7 mouse cellular contexts compared by ENCODE assay signal in the genomic region with DNA sequence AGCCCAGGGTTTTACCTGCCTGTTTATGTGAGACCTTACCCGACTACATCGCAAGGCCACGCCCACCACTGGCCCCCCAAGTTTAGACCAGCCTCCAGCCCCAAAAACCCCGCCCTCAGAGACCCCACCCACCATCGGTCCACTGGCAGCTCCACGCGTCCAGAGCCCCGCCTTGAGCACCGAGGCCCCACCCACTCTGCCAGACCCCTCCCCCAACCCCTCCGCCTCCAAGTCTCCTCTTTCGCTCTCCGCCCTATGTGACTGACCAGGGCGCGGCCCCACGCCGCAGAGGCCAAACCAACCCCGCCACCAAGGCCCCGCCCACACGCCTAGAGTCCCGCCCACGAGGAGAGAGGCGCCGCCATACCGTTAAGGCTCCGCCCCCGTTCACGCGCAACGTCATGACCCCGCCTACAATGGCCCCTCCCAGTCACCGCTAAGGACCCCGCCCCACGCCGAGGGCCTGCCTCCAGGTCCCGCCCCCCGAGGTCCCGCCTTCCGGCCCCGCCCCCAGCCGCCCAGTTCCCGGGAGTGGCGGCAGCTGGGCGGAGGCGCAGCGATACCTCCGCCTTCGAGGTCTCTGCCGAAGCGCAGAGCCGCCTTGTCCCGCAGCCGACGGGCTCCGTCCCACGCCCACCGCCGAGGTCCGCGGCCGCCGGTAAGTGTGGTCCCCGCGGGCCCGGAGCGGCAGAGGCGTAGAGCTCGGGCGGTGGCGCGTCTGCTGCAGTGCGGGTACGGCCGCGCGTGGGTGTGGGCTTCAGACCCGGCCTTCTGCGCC. TPM values are rescaled to one million over a fixed set of nuclear protein-coding genes. Genes with fewer than 3 reads are reported as not detected.
DNase-seq lines count a peak whose midpoint lies in the region; ATAC-seq lines count a peak whose summit lies in the region.

A gene (plus strand): TSS at position 494 of the 778 bp plus-strand sequence.

- DNase-seq in adrenal gland, adult 2 months, result peak; percentile 99
- DNase-seq in embryo, embryonic 11.5 days (ENCODE audit: low read depth, low spot score), result peak; percentile 96
- peak; percentile 99 for DNase-seq in gastrocnemius, postnatal 36 days
- peak; percentile 98 for DNase-seq in left cerebral cortex, postnatal 25 days (ENCODE audit: low spot score in 2 of 2)
- DNase-seq in midbrain, embryonic 10.5 days (ENCODE audit: low spot score), result peak; percentile 99
- peak; percentile 97 for DNase-seq in right cerebral cortex, postnatal 4 days

- H3K4me2 ChIP-seq in intestine, embryonic 15.5 days (replicated peaks), result peak within 1 kb of the TSS; percentile 83

- peak within 1 kb of the TSS; percentile 69 for H3K9ac ChIP-seq in intestine, embryonic 15.5 days

- no peaks in the 10 kb centered on the region for H3K36me3 ChIP-seq in intestine, embryonic 15.5 days
- H3K36me3 ChIP-seq in midbrain, embryonic 10.5 days, result no peaks in the 10 kb centered on the region

- peak; percentile 94 for ATAC-seq in intestine, embryonic 15.5 days

- WGBS in intestine, embryonic 15.5 days, result under 1% methylated on average over 77 of the region's 77 CpGs
- WGBS in midbrain, embryonic 10.5 days, result under 1% methylated on average over 75 of the region's 77 CpGs

- no peaks in the 10 kb centered on the region for H3K9me3 ChIP-seq in intestine, embryonic 15.5 days
- no peaks in the 10 kb centered on the region for H3K9me3 ChIP-seq in midbrain, embryonic 10.5 days (replicated peaks)

- H3K27ac ChIP-seq in intestine, embryonic 15.5 days, result 0 out of 2 replicates have a peak within 1 kb of the TSS, but pooled peaks have one; percentile 19
- peak within 1 kb of the TSS; percentile 87 for H3K27ac ChIP-seq in midbrain, embryonic 10.5 days (replicated peaks)

- 0 out of 2 replicates have a peak, but pooled peaks cover 5% of the 10 kb centered on the region for H3K4me1 ChIP-seq in intestine, embryonic 15.5 days (replicated peaks)
- peaks cover 22% of the 10 kb centered on the region for H3K4me1 ChIP-seq in midbrain, embryonic 10.5 days

- H3K4me3 ChIP-seq in intestine, embryonic 15.5 days (replicated peaks), result peak within 1 kb of the TSS; percentile 74
- H3K4me3 ChIP-seq in midbrain, embryonic 10.5 days, result peak within 1 kb of the TSS; percentile 82

- intact Hi-C loops in gastrocnemius, postnatal 36 days (cut with DNase I), result no loop called here
- intact Hi-C loops in left cerebral cortex, postnatal 25 days (cut with DNase I), result no loop called here

- no peaks in the 10 kb centered on the region for H3K27me3 ChIP-seq in intestine, embryonic 15.5 days (replicated peaks)
- peaks cover 41% of the 10 kb centered on the region for H3K27me3 ChIP-seq in midbrain, embryonic 10.5 days (ENCODE audit: low read depth, poor library complexity, severe bottlenecking)

RNA-seq across cellular contexts. Expression of the gene that starts here (rescaled TPM):
- total RNA-seq in adrenal gland, adult 2 months (2021), result 10 to 100 TPM; 17.4 to 17.5 TPM
- polyA plus RNA-seq in adrenal gland, adult 2 months (2012; rRNA removed), result 25.3 and 25.4 TPM in 2 replicates
- total RNA-seq in gastrocnemius, postnatal 36 days (2021), result 10 to 100 TPM; 36.7 to 38.3 TPM
- 11.6 and 14.4 TPM in 2 replicates for polyA plus RNA-seq in intestine, embryonic 15.5 days (2015; fragmentation: Nextera tagmentation; extraction: Ambion mirVana)
- total RNA-seq in left cerebral cortex, postnatal 25 days (2021), result 10 to 100 TPM; 82.1 to 87.0 TPM
- 8.9 and 12.9 TPM in 2 replicates for polyA plus RNA-seq in midbrain, embryonic 10.5 days (2016; fragmentation: Nextera tagmentation; extraction: Ambion mirVana)

Comparison
In these comparisons a context has a peak if more than half of its experiments do, and no peak if none do; other contexts are left out.
1. Peak in every context shown above with its lines: DNase-seq, ATAC-seq, H3K4me3 ChIP-seq and H3K27ac ChIP-seq.